Mouse (Mus musculus) gastrocnemius, adult 2 months (tissue): ENCODE measurements around the gene Olfr1309. TPM values are rescaled to one million over a fixed set of nuclear protein-coding genes. Genes with fewer than 3 reads are reported as not detected.
"Not testable (repeated sequence)": the region's sequence is repeated elsewhere in the genome, so short reads cannot be mapped to it uniquely, and the experiment has no call there.

ENCODE experiments used
- DNase-seq: peaks from one replicate; pipeline ENCODE4 v3.0.0; 2022
- H3K27ac ChIP-seq: fragments of 200-600 bp; 2 replicates; pipeline ENCODE4 v1.8.1; 2022; ENCODE audit warnings: mild to moderate bottlenecking
- H3K4me3 ChIP-seq: fragments of 200-600 bp; 2 replicates; pipeline ENCODE4 v1.8.1; 2022; ENCODE audit warnings: mild to moderate bottlenecking, moderate library complexity
- CTCF ChIP-seq: fragments of 200-600 bp; IDR thresholded peaks from 2 replicates; pipeline ENCODE4 v1.8.1; 2022; ENCODE audit warnings: antibody characterized with exemption, mild to moderate bottlenecking, moderate library complexity
- intact Hi-C: fragments of 180-260 bp; cut with DNase I; formaldehyde crosslinking; loops from one replicate; pipeline ENCODE4 v1.15.1; 2025
- long read RNA-seq, 2 experiments: library from polyadenylated mRNA; stranded (forward); transcript quantifications; one replicate each; pipeline ENCODE4 v2.0.0; 2021
- total RNA-seq, 2 experiments: library from RNA; stranded (reverse); gene quantifications; 2 replicates each; pipeline ENCODE4 v1.2.3; 2021

Gene Olfr1309
- not detected for total RNA-seq
- long read RNA-seq, experiment 1, result 0 reads
- long read RNA-seq, experiment 2, result 0 reads

DNA sequence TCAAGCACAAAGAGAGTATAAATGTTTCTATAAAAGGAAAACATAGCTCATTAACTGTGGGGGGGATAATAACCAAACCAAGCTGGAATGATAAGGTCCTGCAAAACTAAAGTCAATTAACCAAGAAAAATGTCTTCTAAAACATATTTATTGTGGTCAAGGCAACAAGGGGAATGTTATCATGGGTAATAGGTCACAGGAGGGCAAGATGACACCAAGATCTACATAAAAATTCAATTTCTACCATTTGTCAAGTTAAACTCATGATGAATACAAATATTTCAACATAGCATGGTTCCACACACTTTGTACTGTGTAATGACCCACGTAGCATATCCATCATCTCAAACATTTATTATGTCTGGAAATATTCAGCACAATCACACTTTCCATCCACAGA lies at the start of gene Olfr1309:
Olfr1309 (minus strand) TSS at position 101 of the 400 bp plus-strand sequence.
- no peak within 1 kb of the TSS for H3K4me3 ChIP-seq
- intact Hi-C loops, result no loop called here
- TF ChIP-seq CTCF, result no peak
- DNase-seq, result no peak
- no peak within 1 kb of the TSS for H3K27ac ChIP-seq

DNA sequence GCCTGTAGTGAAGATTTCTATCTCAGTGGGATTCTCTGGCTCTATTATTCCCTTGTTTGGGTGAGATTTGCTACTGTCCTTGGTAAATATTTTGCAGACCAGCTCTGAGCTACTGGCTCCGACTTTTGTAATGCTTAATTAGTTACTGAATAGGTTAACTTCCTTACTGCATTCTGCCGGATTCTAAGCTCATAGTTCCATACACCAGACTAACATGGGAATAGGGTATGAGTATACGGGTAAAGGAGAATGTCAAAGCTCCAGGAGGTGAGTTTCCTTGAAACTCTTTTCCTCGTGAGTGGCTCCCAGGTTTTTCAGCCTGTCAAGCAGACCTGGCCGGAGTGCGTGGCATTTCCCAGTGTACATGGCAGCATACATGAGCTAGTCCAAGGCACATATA lies 36.9 kb upstream of the Olfr1309 start:
- intact Hi-C loops, H3K4me3 ChIP-seq, H3K27ac ChIP-seq, DNase-seq: not testable (repeated sequence)

DNA sequence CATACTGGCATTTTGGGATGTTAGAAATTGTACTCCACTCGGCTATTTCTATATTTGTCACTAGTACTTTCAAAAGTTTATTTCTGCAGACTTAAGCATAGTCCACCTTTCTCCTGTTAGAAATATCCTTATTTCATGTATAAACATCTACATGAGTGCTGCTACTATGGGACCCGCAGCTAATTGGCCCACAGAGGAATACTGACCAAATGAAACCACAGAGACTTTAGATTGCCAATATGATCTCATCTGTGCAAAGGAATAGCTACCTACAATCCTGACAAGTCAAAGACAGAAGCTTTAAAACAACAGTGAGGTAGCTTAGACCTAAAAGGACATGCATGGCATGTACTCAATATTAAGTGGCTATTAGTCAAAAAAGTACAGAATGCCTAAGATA lies 34.2 kb upstream of the Olfr1309 start, which contains the start of gene Olfr1311:
Olfr1311 (minus strand) TSS at position 101 of the 400 bp plus-strand sequence.
- no peak for DNase-seq
- no peak for TF ChIP-seq CTCF
- H3K27ac ChIP-seq, result no peak within 1 kb of the TSS
- H3K4me3 ChIP-seq, result no peak within 1 kb of the TSS
- intact Hi-C loops, result no loop called here

DNA sequence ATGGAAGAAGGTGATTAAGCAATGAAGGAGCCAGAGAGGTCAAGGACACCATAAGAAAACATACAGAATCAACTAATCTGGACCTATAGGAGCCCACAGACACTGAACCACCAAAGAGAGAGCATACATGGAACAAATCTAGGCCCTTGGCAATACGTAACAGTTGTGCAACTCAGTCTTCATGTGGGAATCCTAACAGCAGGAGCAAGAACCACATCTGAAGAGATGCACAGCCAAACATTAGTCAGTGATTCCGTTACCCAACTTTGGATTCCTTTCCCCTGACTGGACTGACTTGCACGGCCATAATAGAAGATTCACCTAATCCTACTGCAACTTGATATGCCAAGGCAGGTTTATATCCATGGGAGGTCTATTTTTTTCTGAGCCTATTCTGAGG lies 24.8 kb upstream of the Olfr1309 start:
- intact Hi-C loops, result no loop called here
- no peak for DNase-seq
- no peak for TF ChIP-seq CTCF
- no peak overlapping the region for H3K27ac ChIP-seq
- H3K4me3 ChIP-seq, result no peak overlapping the region

DNA sequence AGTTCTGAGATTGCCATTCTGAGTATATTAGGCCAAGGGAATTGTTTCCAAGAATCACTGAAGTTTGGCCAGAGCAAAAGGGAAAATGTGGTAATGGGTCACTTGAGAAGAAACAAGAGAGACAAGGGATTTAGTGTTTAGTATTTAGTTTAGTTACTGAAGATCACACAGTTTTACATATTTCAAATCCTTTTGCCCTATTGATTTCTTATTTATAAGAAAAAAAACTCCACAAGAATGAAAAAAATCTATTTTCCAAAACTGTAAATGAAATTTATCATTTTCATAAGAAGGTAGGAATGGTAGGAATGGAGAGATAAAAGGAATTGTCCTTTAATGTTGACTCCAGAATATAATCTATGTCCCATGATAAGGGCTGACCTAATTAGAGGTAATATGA lies 22.5 kb upstream of the Olfr1309 start, which contains the start of gene Olfr1310:
Olfr1310 (minus strand) TSS at position 101 of the 400 bp plus-strand sequence.
- no peak within 1 kb of the TSS for H3K4me3 ChIP-seq
- intact Hi-C loops, result no loop called here
- no peak for DNase-seq
- TF ChIP-seq CTCF, result no peak
- H3K27ac ChIP-seq, result no peak within 1 kb of the TSS

DNA sequence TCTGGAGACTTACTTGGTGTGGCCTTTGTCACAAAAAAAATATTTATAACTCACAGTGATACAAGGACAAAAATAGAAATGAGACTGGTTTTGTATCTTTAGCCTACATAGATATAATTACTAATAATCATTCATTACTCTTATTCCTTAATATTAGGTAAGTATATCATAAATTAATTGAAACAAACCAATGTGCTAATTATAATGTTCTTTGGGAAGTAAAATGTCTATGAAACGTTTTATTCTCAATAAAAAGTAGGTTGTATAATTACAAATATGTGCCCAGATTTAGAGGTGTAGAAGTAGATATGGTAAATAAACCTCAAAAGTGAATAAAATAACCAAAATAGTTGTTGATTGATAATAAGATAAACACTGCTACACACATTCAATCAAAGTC lies 25.2 kb downstream of the Olfr1309 start, which contains the start of gene Olfr1308:
Olfr1308 (minus strand) TSS at position 101 of the 400 bp plus-strand sequence.
- no peak for DNase-seq
- no peak for TF ChIP-seq CTCF
- intact Hi-C loops, result no loop called here

DNA sequence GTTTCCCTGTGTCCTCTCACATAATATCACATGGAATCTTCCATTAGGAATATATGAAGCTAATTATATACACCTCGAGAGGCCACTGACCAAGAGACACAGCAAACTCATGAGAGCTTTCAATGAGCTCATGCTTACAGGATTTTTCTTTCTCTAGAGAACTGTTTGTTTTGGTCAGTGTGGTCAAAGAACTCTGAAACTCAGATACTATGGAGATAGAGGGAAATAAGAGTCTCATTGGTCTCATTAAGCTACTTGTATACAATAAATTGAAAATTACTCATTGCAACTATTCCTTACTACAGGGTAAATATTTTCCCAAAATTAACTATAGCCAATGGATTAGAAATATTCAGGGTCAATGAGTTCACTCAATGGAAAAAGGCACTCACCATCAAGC lies 40.7 kb downstream of the Olfr1309 start, which contains the start of gene Olfr1307:
Olfr1307 (minus strand) TSS at position 101 of the 400 bp plus-strand sequence.
- DNase-seq, result no peak
- H3K27ac ChIP-seq, result no peak within 1 kb of the TSS
- intact Hi-C loops, result no loop called here
- no peak within 1 kb of the TSS for H3K4me3 ChIP-seq
- TF ChIP-seq CTCF, result no peak

More for the DNA sequence above, 25.2 kb downstream of the Olfr1309 start, which contains the start of gene Olfr1308:
- H3K27ac ChIP-seq, result no peak within 1 kb of the TSS
- no peak within 1 kb of the TSS for H3K4me3 ChIP-seq

Other genes starting within 250 kb of the Olfr1309 start
- not detected for gene Olfr1301, start 239.3 kb downstream of the Olfr1309 start, total RNA-seq
- not detected for gene Olfr1302, start 212.9 kb downstream of the Olfr1309 start, total RNA-seq
- gene Olfr1303, start 169.9 kb downstream of the Olfr1309 start, total RNA-seq, result not detected
- gene Olfr1305, start 113.1 kb downstream of the Olfr1309 start, total RNA-seq, result not detected
- not detected for gene Olfr1306, start 74.0 kb downstream of the Olfr1309 start, total RNA-seq
- gene Olfr1307, start 40.8 kb downstream of the Olfr1309 start, total RNA-seq, result not detected
- gene Olfr1308, start 25.3 kb downstream of the Olfr1309 start, total RNA-seq, result not detected
- not detected for gene Olfr1310, start 22.4 kb upstream of the Olfr1309 start, total RNA-seq
- gene Olfr1311, start 34.1 kb upstream of the Olfr1309 start, total RNA-seq, result not detected
- gene Olfr1312, start 60.0 kb upstream of the Olfr1309 start, total RNA-seq, result not detected
- gene Olfr1313, start 87.6 kb upstream of the Olfr1309 start, total RNA-seq, result not detected
- not detected for gene Olfr1314, start 106.5 kb upstream of the Olfr1309 start, total RNA-seq
- not detected for gene Olfr1315-ps1, start 125.2 kb upstream of the Olfr1309 start, total RNA-seq
- not detected for gene Olfr1316, start 144.7 kb upstream of the Olfr1309 start, total RNA-seq
- gene Olfr1317, start 150.0 kb upstream of the Olfr1309 start, total RNA-seq, result not detected
- not detected for gene Olfr1318, start 163.9 kb upstream of the Olfr1309 start, total RNA-seq
- gene Lpcat4, start 249.2 kb upstream of the Olfr1309 start, total RNA-seq, result 1 to 10 TPM in 1 of 2 experiments, under 1 TPM in 1; 0.99 to 1.5 TPM